Mouse (Mus musculus) MEL (cell line): ENCODE data around the gene Defb13. TPM values are rescaled to one million over a fixed set of nuclear protein-coding genes. Genes with fewer than 3 reads are reported as not detected.
"Not testable (repeated sequence)": the region's sequence is repeated elsewhere in the genome, so short reads cannot be mapped to it uniquely, and the experiment has no call there.

Experiments used
- DNase-seq: peaks from one replicate; pipeline ENCODE4 v3.0.0; 2011; ENCODE audit warnings: low read depth, low spot score
- H3K27ac ChIP-seq: 2 replicates; pipeline ENCODE4 v1.5.1; 2012; ENCODE audit warnings: low read depth, mild to moderate bottlenecking, control low read depth, low read length, moderate library complexity; ENCODE audit not compliant: control insufficient read depth
- H3K27me3 ChIP-seq, 2 experiments: fragments of 150-350 bp in 1 of 2; sonication (generic) in 1 of 2; 2 replicates each; pipeline ENCODE4 v1.6.1; 2012; ENCODE audit warnings: low read length in 2 of 2, mild to moderate bottlenecking in 2 of 2, improper control_type of control experiment in 1 of 2, moderate library complexity in 1 of 2; ENCODE audit not compliant: insufficient read depth in 2 of 2, control insufficient read depth in 1 of 2
- H3K36me3 ChIP-seq, 2 experiments: 2 replicates each; pipeline ENCODE4 v1.6.1; 2012 to 2014; ENCODE audit warnings: low read length in 2 of 2, improper control_type of control experiment in 1 of 2, inconsistent platforms in 1 of 2, mild to moderate bottlenecking in 1 of 2; ENCODE audit not compliant: insufficient read depth in 2 of 2, control insufficient read depth in 1 of 2
- H3K4me1 ChIP-seq, 2 experiments: fragments of 150-350 bp in 1 of 2; sonication (generic) in 1 of 2; 2 replicates each; pipeline ENCODE4 v1.6.1; 2012; ENCODE audit warnings: low read length in 2 of 2, improper control_type of control experiment in 1 of 2, mild to moderate bottlenecking in 1 of 2; ENCODE audit not compliant: insufficient read depth in 2 of 2, control insufficient read depth in 1 of 2
- H3K4me3 ChIP-seq, 2 experiments: fragments of 150-350 bp in 1 of 2; sonication (generic) in 1 of 2; 2 replicates each; pipeline ENCODE4 v1.5.1; 2012; ENCODE audit warnings: low read depth in 2 of 2, low read length in 2 of 2, mild to moderate bottlenecking in 2 of 2, moderate library complexity in 2 of 2, control low read depth in 1 of 2, improper control_type of control experiment in 1 of 2; ENCODE audit not compliant: control insufficient read depth in 1 of 2, insufficient read depth in 1 of 2
- H3K79me2 ChIP-seq: 2 replicates; pipeline ENCODE4 v1.6.1; 2012; ENCODE audit warnings: mild to moderate bottlenecking, low read length, moderate library complexity; ENCODE audit not compliant: control insufficient read depth, poor library complexity, insufficient read depth
- H3K9ac ChIP-seq: 2 replicates; pipeline ENCODE4 v1.6.1; 2012; ENCODE audit warnings: low read depth, mild to moderate bottlenecking, control low read depth, low read length, moderate library complexity; ENCODE audit not compliant: control insufficient read depth, poor library complexity, severe bottlenecking
- H3K9me3 ChIP-seq: fragments of 150-350 bp; sonication (generic); replicated peaks from 2 replicates; pipeline ENCODE4 v1.6.1; 2012; ENCODE audit warnings: mild to moderate bottlenecking, low read length, improper control_type of control experiment, moderate library complexity; ENCODE audit not compliant: insufficient read depth
- BHLHE40 ChIP-seq: IDR thresholded peaks from 2 replicates; pipeline ENCODE4 v1.6.1; 2012; ENCODE audit warnings: low read depth, mild to moderate bottlenecking, inconsistent platforms, low read length, improper control_type of control experiment, borderline replicate concordance
- CHD1 ChIP-seq: IDR thresholded peaks from 2 replicates; pipeline ENCODE4 v1.6.1; 2012; ENCODE audit warnings: low read depth, mild to moderate bottlenecking, inconsistent platforms, low read length, improper control_type of control experiment
- CHD2 ChIP-seq: IDR thresholded peaks from 2 replicates; pipeline ENCODE4 v1.6.1; 2011; ENCODE audit warnings: low read length, improper control_type of control experiment
- CTCF ChIP-seq, 3 experiments: IDR thresholded peaks in 2 of 3; conservative IDR thresholded peaks in 1 of 3; 2 replicates each; pipeline ENCODE4 v1.5.1; 2011 to 2012; ENCODE audit warnings: low read length in 3 of 3, low read depth in 2 of 3, mild to moderate bottlenecking in 2 of 3, improper control_type of control experiment in 1 of 3, inconsistent platforms in 1 of 3, mixed read lengths in 1 of 3, moderate library complexity in 1 of 3; ENCODE audit not compliant: control insufficient read depth in 1 of 3, insufficient read depth in 1 of 3, poor library complexity in 1 of 3, severe bottlenecking in 1 of 3
- ELF1 ChIP-seq: IDR thresholded peaks from 2 replicates; pipeline ENCODE4 v1.6.1; 2014; ENCODE audit warnings: low read depth, mild to moderate bottlenecking, inconsistent platforms, low read length, improper control_type of control experiment, moderate library complexity
- ETS1 ChIP-seq: IDR thresholded peaks from 2 replicates; pipeline ENCODE4 v1.6.1; 2012; ENCODE audit warnings: low read depth, mild to moderate bottlenecking, inconsistent platforms, low read length, improper control_type of control experiment, moderate library complexity
- GATA1 ChIP-seq: IDR thresholded peaks from 2 replicates; pipeline ENCODE4 v1.6.1; 2011; ENCODE audit warnings: low read depth, low read length, improper control_type of control experiment
- HCFC1 ChIP-seq: IDR thresholded peaks from 2 replicates; pipeline ENCODE4 v1.6.1; 2012; ENCODE audit warnings: low read depth, mild to moderate bottlenecking, inconsistent platforms, low read length, improper control_type of control experiment, moderate library complexity
- JUND ChIP-seq: IDR thresholded peaks from 2 replicates; pipeline ENCODE4 v1.6.1; 2011; ENCODE audit warnings: low read depth, mild to moderate bottlenecking, improper control_type of control experiment, low read length
- MAZ ChIP-seq: IDR thresholded peaks from 2 replicates; pipeline ENCODE4 v1.6.1; 2012; ENCODE audit warnings: low read depth, mild to moderate bottlenecking, inconsistent platforms, low read length, improper control_type of control experiment
- MEF2A ChIP-seq: IDR thresholded peaks from 2 replicates; pipeline ENCODE4 v1.6.1; 2014; ENCODE audit warnings: low read depth, mild to moderate bottlenecking, inconsistent platforms, low read length, improper control_type of control experiment; ENCODE audit not compliant: poor library complexity, insufficient replicate concordance, severe bottlenecking; ENCODE audit errors: extremely low read depth
- MYB ChIP-seq: IDR thresholded peaks from 2 replicates; pipeline ENCODE4 v1.6.1; 2011; ENCODE audit warnings: mild to moderate bottlenecking, low read depth, low read length, improper control_type of control experiment
- POLR2A ChIP-seq, 2 experiments: IDR thresholded peaks; 2 replicates each; pipeline ENCODE4 v1.6.1; 2011 to 2012; ENCODE audit warnings: low read length in 2 of 2, mild to moderate bottlenecking in 2 of 2, control low read depth in 1 of 2, improper control_type of control experiment in 1 of 2, low read depth in 1 of 2, moderate library complexity in 1 of 2; ENCODE audit not compliant: control insufficient read depth in 1 of 2, insufficient read depth in 1 of 2, poor library complexity in 1 of 2
- POLR2AphosphoS2 ChIP-seq: IDR thresholded peaks from 2 replicates; pipeline ENCODE4 v1.6.1; 2011; ENCODE audit warnings: low read length, improper control_type of control experiment
- RAD21 ChIP-seq: IDR thresholded peaks from 2 replicates; pipeline ENCODE4 v1.6.1; 2011; ENCODE audit warnings: mild to moderate bottlenecking, low read depth, low read length, improper control_type of control experiment
- SIN3A ChIP-seq: IDR thresholded peaks from 2 replicates; pipeline ENCODE4 v1.6.1; 2012; ENCODE audit warnings: low read length, improper control_type of control experiment, inconsistent platforms
- SMC3 ChIP-seq: IDR thresholded peaks from 2 replicates; pipeline ENCODE4 v1.6.1; 2011; ENCODE audit warnings: low read depth, low read length, improper control_type of control experiment
- TAL1 ChIP-seq: IDR thresholded peaks from 2 replicates; pipeline ENCODE4 v1.6.1; 2012; ENCODE audit warnings: mild to moderate bottlenecking, inconsistent platforms, low read length, moderate library complexity, mixed read lengths
- TCF12 ChIP-seq: IDR thresholded peaks from 2 replicates; pipeline ENCODE4 v1.6.1; 2014; ENCODE audit warnings: low read depth, mild to moderate bottlenecking, inconsistent platforms, low read length, improper control_type of control experiment, moderate library complexity
- UBTF ChIP-seq: IDR thresholded peaks from 2 replicates; pipeline ENCODE4 v1.6.1; 2012; ENCODE audit warnings: low read depth, mild to moderate bottlenecking, inconsistent platforms, low read length, improper control_type of control experiment, moderate library complexity, borderline replicate concordance; ENCODE audit not compliant: insufficient read depth
- ZC3H11A ChIP-seq: IDR thresholded peaks from 2 replicates; pipeline ENCODE4 v1.6.1; 2012; ENCODE audit warnings: low read depth, mild to moderate bottlenecking, inconsistent platforms, low read length, improper control_type of control experiment
- ZKSCAN1 ChIP-seq: IDR thresholded peaks from 2 replicates; pipeline ENCODE4 v1.6.1; 2012; ENCODE audit warnings: low read depth, mild to moderate bottlenecking, inconsistent platforms, low read length, improper control_type of control experiment, moderate library complexity
- ZMIZ1 ChIP-seq: IDR thresholded peaks from 2 replicates; pipeline ENCODE4 v1.6.1; 2012; ENCODE audit warnings: low read depth, mild to moderate bottlenecking, inconsistent platforms, low read length, improper control_type of control experiment, moderate library complexity
- ZNF384 ChIP-seq: IDR thresholded peaks from 2 replicates; pipeline ENCODE4 v1.6.1; 2012; ENCODE audit warnings: low read depth, mild to moderate bottlenecking, inconsistent platforms, low read length, improper control_type of control experiment
- polyA plus RNA-seq, 2 experiments: library from polyadenylated mRNA; stranded (reverse) in 1 of 2; unstranded in 1 of 2; fragments of >175 nt in 1 of 2; fragments of >200 nt in 1 of 2; gene quantifications; 2 replicates each; pipeline versions ENCODE4 v1.2.1 to v1.2.4; 2012; ENCODE audit warnings: low replicate concordance in 2 of 2, low read depth in 1 of 2; ENCODE audit not compliant: insufficient read length in 2 of 2, insufficient read depth in 1 of 2, missing spikeins in 1 of 2
- total RNA-seq: library from RNA; depleted of rRNA; stranded (reverse); fragments of 300-350 nt; gene quantifications from 2 replicates; pipeline ENCODE4 v1.2.3, GENCODE M21; 2012

Defb13 gene
- total and polyA plus RNA-seq, 3 experiments: not detected

DNA sequence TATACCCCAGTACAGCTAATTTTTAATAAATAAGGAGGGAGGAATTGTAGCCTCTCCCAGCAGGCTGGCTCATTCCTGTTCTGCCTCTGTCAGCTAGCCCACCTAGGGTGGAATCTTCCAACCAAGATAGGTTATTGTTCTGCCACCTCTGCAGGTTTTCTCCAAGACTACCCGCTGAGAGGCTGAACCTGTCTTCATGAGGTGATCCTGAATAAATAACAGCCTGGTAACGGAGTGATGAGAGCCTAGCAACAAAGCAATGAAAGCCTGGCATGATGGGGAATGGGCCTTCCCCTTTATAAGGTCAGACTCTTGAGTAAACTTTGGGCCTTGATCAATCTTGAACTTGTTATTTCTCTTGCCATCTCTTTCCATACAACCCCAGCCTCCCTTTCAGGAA, 34.0 kb upstream of the Defb13 start:
- Histone ChIP-seq H3K4me1 (no peaks in the 10 kb centered on the region), H3K36me3 (no peaks in the 10 kb centered on the region), H3K27me3 (no peaks in the 10 kb centered on the region), H3K9me3 (no peaks in the 10 kb centered on the region), H3K9ac (no peak overlapping the region)
- TF ChIP-seq CTCF (IDR thresholded peaks at IDR 0.05 in 2 of 3, conservative IDR thresholded peaks at IDR 0.05 in 1 of 3; ENCODE audit: control insufficient read depth in 1 of 3, insufficient read depth in 1 of 3, low read depth in 2 of 3, low read length in 3 of 3, poor library complexity in 1 of 3, severe bottlenecking in 1 of 3) (no peak), MAZ (no peak), TAL1 (no peak), POLR2A (IDR thresholded peaks at IDR 0.05; ENCODE audit: control insufficient read depth in 1 of 2, insufficient read depth in 1 of 2, low read depth in 1 of 2, low read length in 2 of 2, poor library complexity in 1 of 2) (no peak), BHLHE40 (no peak), ETS1 (no peak), POLR2AphosphoS2 (no peak), MYB (no peak), HCFC1 (no peak), ZC3H11A (no peak), JUND (no peak), ELF1 (no peak), GATA1 (no peak), SMC3 (no peak), MEF2A (no peak), CHD2 (no peak), SIN3A (no peak), CHD1 (no peak), UBTF (no peak), ZKSCAN1 (no peak)
- TF ChIP-seq, all 39 proteins: peak for 0
- no peak overlapping the region for H3K4me3 ChIP-seq
- H3K27ac ChIP-seq: no peak overlapping the region
- H3K79me2 ChIP-seq: no peaks in the 10 kb centered on the region
- no peak for DNase-seq

DNA sequence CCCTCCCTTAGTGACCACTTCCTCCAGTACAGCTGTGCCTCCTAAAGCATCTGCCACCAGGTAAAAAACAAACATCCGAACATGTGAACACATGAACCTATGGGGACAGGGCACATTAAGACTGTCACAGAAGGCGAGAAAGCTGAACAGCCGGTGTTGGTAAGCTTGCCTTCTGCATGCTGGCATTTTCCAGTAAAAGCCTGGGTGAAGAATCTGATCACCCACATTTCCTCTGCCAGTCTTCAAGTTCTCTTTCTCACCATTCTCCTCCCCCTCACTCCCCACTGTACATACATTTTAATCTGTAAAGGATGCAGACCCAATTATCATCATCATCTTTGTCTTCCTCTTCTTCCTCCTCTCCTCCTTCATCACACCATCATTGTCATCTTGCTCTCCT, 30.9 kb upstream of the Defb13 start:
- Histone ChIP-seq H3K4me3 (no peak overlapping the region), H3K4me1 (no peaks in the 10 kb centered on the region), H3K9ac (no peak overlapping the region), H3K9me3 (no peaks in the 10 kb centered on the region), H3K27ac (no peak overlapping the region), H3K27me3 (no peaks in the 10 kb centered on the region), H3K36me3 (no peaks in the 10 kb centered on the region), H3K79me2 (no peaks in the 10 kb centered on the region)
- DNase-seq: no peak
- TF ChIP-seq POLR2AphosphoS2: no peak
- no peak for TF ChIP-seq ZMIZ1
- no peak for TF ChIP-seq MYB
- TF ChIP-seq ZNF384: no peak
- TF ChIP-seq RAD21: no peak
- no peak for TF ChIP-seq SMC3
- TF ChIP-seq TCF12: no peak
- no peak for TF ChIP-seq SIN3A

DNA sequence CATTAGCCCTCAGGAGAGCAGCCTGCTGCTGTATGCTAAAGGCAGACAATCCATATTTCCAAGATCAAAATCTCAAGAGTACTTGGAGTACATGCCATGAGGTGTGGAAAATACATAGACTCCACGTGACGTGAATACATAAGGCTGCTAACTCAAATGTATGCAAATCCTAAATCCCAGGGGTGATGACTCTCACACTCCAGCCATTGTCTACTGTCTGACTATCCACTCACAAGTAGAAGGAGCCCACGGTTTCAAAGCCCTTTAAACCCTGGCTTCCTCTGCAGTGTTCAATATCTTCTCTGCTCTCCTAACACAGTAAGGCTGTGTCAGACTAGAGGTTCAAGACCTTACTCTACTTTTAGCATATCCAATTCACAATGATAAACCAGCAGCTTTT, 15.8 kb upstream of the Defb13 start:
- H3K36me3 ChIP-seq, H3K4me1 ChIP-seq, H3K4me3 ChIP-seq, H3K27ac ChIP-seq, H3K9ac ChIP-seq, H3K9me3 ChIP-seq, DNase-seq, H3K79me2 ChIP-seq, H3K27me3 ChIP-seq: not testable (repeated sequence)
